Mouse (Mus musculus) gastrocnemius, adult 2 months (tissue): ENCODE data around the gene Fbxo42. TPM values are rescaled to one million over a fixed set of nuclear protein-coding genes. Genes with fewer than 3 reads are reported as not detected.

ENCODE experiments used
- DNase-seq: peaks from one replicate; pipeline ENCODE4 v3.0.0; 2022
- H3K27ac ChIP-seq: fragments of 200-600 bp; 2 replicates; pipeline ENCODE4 v1.8.1; 2022; ENCODE audit warnings: mild to moderate bottlenecking
- H3K4me3 ChIP-seq: fragments of 200-600 bp; 2 replicates; pipeline ENCODE4 v1.8.1; 2022; ENCODE audit warnings: mild to moderate bottlenecking, moderate library complexity
- CTCF ChIP-seq: fragments of 200-600 bp; IDR thresholded peaks from 2 replicates; pipeline ENCODE4 v1.8.1; 2022; ENCODE audit warnings: antibody characterized with exemption, mild to moderate bottlenecking, moderate library complexity
- intact Hi-C: fragments of 180-260 bp; cut with DNase I; formaldehyde crosslinking; loops from one replicate; pipeline ENCODE4 v1.15.1; 2025
- total RNA-seq, 2 experiments: library from RNA; stranded (reverse); gene quantifications; 2 replicates each; pipeline ENCODE4 v1.2.3; 2021

Fbxo42 gene
- total RNA-seq, 2 experiments from 2014 or later: 10.8 to 10.9 TPM

DNA sequence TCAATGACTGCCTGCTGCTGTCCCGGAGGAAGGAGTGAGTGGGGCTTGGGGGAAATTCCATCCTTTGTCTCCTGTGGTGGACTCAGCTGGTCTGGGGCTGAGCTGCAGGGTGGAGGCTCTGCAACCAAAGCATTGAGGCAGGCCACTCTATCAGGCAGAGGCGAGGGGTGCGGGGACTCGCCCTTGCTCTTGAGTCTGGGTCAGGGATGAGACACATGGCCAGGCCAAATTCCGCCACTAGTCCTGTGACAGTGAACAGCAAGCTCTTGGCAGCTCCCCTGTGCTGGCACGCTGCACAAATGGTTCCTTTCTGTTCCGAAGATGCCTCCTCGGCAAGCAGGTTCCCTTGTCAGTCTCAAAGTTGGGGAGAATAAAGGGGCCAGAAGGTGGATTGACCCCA lies 103.4 kb downstream of the Fbxo42 start:
- intact Hi-C loops: no loop called here
- H3K4me3 ChIP-seq: no peak overlapping the region
- DNase-seq: peak; percentile 55
- no peak overlapping the region for H3K27ac ChIP-seq
- no peak for TF ChIP-seq CTCF

DNA sequence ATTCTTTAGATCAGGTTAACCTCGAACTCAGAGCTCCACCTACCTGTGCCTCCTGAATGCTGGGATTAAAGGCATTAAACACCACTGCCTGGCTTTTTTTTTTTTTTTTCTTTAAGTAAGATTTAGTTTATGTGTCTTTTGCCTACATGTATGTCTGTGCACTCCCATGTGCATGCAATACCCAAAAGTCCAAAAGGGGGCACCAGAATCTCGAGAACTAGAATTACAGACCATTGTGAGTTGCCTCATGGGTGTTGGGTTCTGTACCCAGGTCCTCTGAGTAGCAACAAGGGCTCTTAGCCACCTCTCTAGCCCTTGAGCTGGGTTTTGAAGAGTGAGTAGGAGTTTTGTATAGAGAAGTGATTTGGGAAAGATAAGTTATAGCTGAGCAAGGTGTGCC lies 104.9 kb downstream of the Fbxo42 start:
- intact Hi-C loops: no loop called here
- H3K4me3 ChIP-seq: no peak overlapping the region
- no peak for DNase-seq
- no peak overlapping the region for H3K27ac ChIP-seq
- no peak for TF ChIP-seq CTCF

Other genes starting within 250 kb of the Fbxo42 start
- gene Padi2, start 241.6 kb upstream of the Fbxo42 start, total RNA-seq: 100 to 1,000 TPM in 1 of 2 experiments, 10 to 100 TPM in 1; 77.0 to 273 TPM
- gene Sdhb, start 186.7 kb upstream of the Fbxo42 start, total RNA-seq: 100 to 1,000 TPM; 483 to 898 TPM
- gene Atp13a2, start 161.0 kb upstream of the Fbxo42 start, total RNA-seq: 10 to 100 TPM; 20.0 to 23.7 TPM
- gene Mfap2, start 137.5 kb upstream of the Fbxo42 start, total RNA-seq: 1 to 10 TPM; 1.5 to 4.7 TPM
- gene Crocc, start 87.4 kb upstream of the Fbxo42 start, total RNA-seq: 1 to 10 TPM; 1.7 to 2.0 TPM
- 10 to 100 TPM; 13.1 to 16.5 TPM for gene Necap2, start 69.6 kb upstream of the Fbxo42 start, total RNA-seq
- gene Spata21, start 59.6 kb upstream of the Fbxo42 start, total RNA-seq: not detected
- 100 to 1,000 TPM; 146 to 163 TPM for gene Szrd1, start 8.1 kb upstream of the Fbxo42 start, total RNA-seq
- not detected for gene Rsg1, start 66.0 kb downstream of the Fbxo42 start, total RNA-seq
- under 1 TPM; 0.31 to 0.33 TPM for gene Arhgef19, start 91.6 kb downstream of the Fbxo42 start, total RNA-seq
- 1 to 10 TPM; 1.8 to 2.6 TPM for gene Epha2, start 153.3 kb downstream of the Fbxo42 start, total RNA-seq
- under 1 TPM in 1 of 2 experiments, not detected in 1; 0.20 TPM for gene Fam131c, start 220.3 kb downstream of the Fbxo42 start, total RNA-seq